15 mouse cellular contexts compared by ENCODE assay signal in the genomic region with DNA sequence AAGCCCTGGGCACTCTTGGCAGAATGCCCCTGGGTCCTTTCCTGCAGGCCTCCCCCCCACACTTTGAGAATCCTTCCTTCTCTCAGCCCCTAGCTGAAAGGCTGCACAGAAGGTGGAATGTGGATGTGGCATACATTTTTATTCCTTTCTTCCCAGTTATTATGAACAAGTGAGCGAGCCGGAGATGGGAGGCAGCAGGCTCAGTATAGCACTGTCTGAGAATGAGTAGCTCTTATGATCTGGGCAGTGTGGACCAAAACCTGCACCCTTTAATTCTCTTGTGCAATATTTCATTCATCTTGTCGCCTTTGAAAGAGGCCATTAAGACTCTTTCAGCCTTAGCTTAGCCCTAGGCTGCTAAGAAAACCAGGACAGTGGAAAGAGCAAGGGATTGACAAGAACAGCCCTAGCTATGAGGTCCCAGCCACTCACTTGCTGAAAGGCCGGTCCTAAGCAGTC.
A peak's percentile ranks its signal among the peaks of the same experiment; 100 is the strongest.
DNase-seq lines count a peak whose midpoint lies in the region; ATAC-seq and TF ChIP-seq lines count a peak whose summit lies in the region.
"Had no signal": no experiment of that assay in that cellular context is flagged by ENCODE, and none has a peak within 500 bp of the region (broad histone marks: within the 10 kb centered on the region; RNA-seq: fewer than 3 reads in every experiment).

No protein-coding gene starts in this region.

- no peaks in the 10 kb centered on the region for H3K36me3 ChIP-seq in forebrain, embryonic 11.5 days (ENCODE audit: control insufficient read depth, insufficient read depth, low read length)
- no peaks in the 10 kb centered on the region for H3K36me3 ChIP-seq in midbrain, embryonic 14.5 days (ENCODE audit: control insufficient read depth, insufficient read depth, low read length)
- H3K36me3 ChIP-seq in limb, embryonic 10.5 days = no peaks in the 10 kb centered on the region
- H3K36me3 ChIP-seq: liver, embryonic 13.5 days had no signal

- no peaks in the 10 kb centered on the region for H3K27me3 ChIP-seq in forebrain, embryonic 11.5 days (ENCODE audit: control insufficient read depth, insufficient read depth, low read length)
- H3K27me3 ChIP-seq in midbrain, embryonic 14.5 days (ENCODE audit: control insufficient read depth, insufficient read depth, low read length) = no peaks in the 10 kb centered on the region
- no peaks in the 10 kb centered on the region for H3K27me3 ChIP-seq in limb, embryonic 10.5 days (ENCODE audit: low read depth, poor library complexity, severe bottlenecking)
- H3K27me3 ChIP-seq: CH12.LX; liver, embryonic 13.5 days; Patski had no signal

- H3K27ac ChIP-seq in forebrain, embryonic 11.5 days (ENCODE audit: low read depth, low read length) = no peak overlapping the region
- peak overlapping the region; percentile 56 for H3K27ac ChIP-seq in midbrain, embryonic 14.5 days (replicated peaks; ENCODE audit: low read depth, low read length)
- no peak overlapping the region for H3K27ac ChIP-seq in limb, embryonic 10.5 days
- H3K27ac ChIP-seq: gastrocnemius, adult 2 months; kidney, postnatal 0 days; liver, embryonic 13.5 days had no signal

- WGBS in forebrain, embryonic 11.5 days = 59% methylated on average over 4 of the region's 4 CpGs
- WGBS in midbrain, embryonic 14.5 days = 47% methylated on average over 4 of the region's 4 CpGs
- 60% methylated on average over 4 of the region's 4 CpGs for WGBS in limb, embryonic 10.5 days

- no peak overlapping the region; the same call in 1 of the 2 replicates for H3K9ac ChIP-seq in forebrain, embryonic 11.5 days (ENCODE audit: low read length)
- no peak overlapping the region for H3K9ac ChIP-seq in midbrain, embryonic 14.5 days (replicated peaks; ENCODE audit: low read length)
- H3K9ac ChIP-seq: liver, embryonic 13.5 days had no signal

- no peaks in the 10 kb centered on the region for H3K9me3 ChIP-seq in forebrain, embryonic 11.5 days (ENCODE audit: control insufficient read depth, low read length)
- no peaks in the 10 kb centered on the region for H3K9me3 ChIP-seq in midbrain, embryonic 14.5 days (ENCODE audit: control insufficient read depth, low read length)
- no peaks in the 10 kb centered on the region for H3K9me3 ChIP-seq in limb, embryonic 10.5 days (replicated peaks)
- H3K9me3 ChIP-seq: liver, embryonic 13.5 days had no signal

- TF ChIP-seq POLR2A in brain, embryonic 14.5 days (IDR thresholded peaks at IDR 0.05; ENCODE audit: borderline replicate concordance, extremely low read depth, insufficient read depth, insufficient read length, poor library complexity, severe bottlenecking) = no peak

- peak; percentile 84 for ATAC-seq in forebrain, embryonic 11.5 days (replicated peaks; ENCODE audit: low FRiP score)
- ATAC-seq in midbrain, embryonic 14.5 days (ENCODE audit: low FRiP score, low TSS enrichment) = peak; percentile 64; the same call in 1 of the 2 replicates
- ATAC-seq: Patski had no signal

- intact Hi-C loops in left cerebral cortex, postnatal 4 days (cut with DNase I) = no loop called here

- no peak overlapping the region for H3K4me3 ChIP-seq in forebrain, embryonic 11.5 days (ENCODE audit: low read depth, low read length)
- H3K4me3 ChIP-seq in midbrain, embryonic 14.5 days (replicated peaks; ENCODE audit: low read depth, low read length) = no peak overlapping the region
- no peak overlapping the region for H3K4me3 ChIP-seq in limb, embryonic 10.5 days
- H3K4me3 ChIP-seq: gastrocnemius, adult 2 months; liver, embryonic 13.5 days had no signal

- no peak for TF ChIP-seq CTCF in brain, embryonic 14.5 days (IDR thresholded peaks at IDR 0.05; ENCODE audit: borderline replicate concordance, extremely low read depth, insufficient read depth, insufficient read length)

- no peak overlapping the region for H3K4me2 ChIP-seq in forebrain, embryonic 11.5 days (ENCODE audit: low read depth, low read length, severe bottlenecking)
- H3K4me2 ChIP-seq in midbrain, embryonic 14.5 days (ENCODE audit: low read length) = no peak overlapping the region
- H3K4me2 ChIP-seq: heart, embryonic 11.5 days; liver, embryonic 13.5 days had no signal

- 0 out of 2 replicates have a peak, but pooled peaks cover 1% of the 10 kb centered on the region for H3K4me1 ChIP-seq in forebrain, embryonic 11.5 days (replicated peaks; ENCODE audit: control insufficient read depth, insufficient read depth, low read length)
- peaks cover 7% of the 10 kb centered on the region; the same call in 1 of the 2 replicates for H3K4me1 ChIP-seq in midbrain, embryonic 14.5 days (ENCODE audit: control insufficient read depth, insufficient read depth, low read length)
- no peaks in the 10 kb centered on the region for H3K4me1 ChIP-seq in limb, embryonic 10.5 days
- H3K4me1 ChIP-seq: liver, embryonic 13.5 days had no signal

- DNase-seq in left cerebral cortex, postnatal 4 days = peak; percentile 16
- no peak for DNase-seq in left cerebral cortex, adult 18-20 months (ENCODE audit: low spot score in 2 of 2)
- peak; percentile 79 for DNase-seq in brain, embryonic 14.5 days (ENCODE audit: low read depth)
- DNase-seq in forebrain, embryonic 11.5 days (ENCODE audit: low spot score) = no peak
- peak; percentile 47 for DNase-seq in midbrain, embryonic 14.5 days
- DNase-seq in spleen, adult 18-20 months = no peak
- no peak for DNase-seq in adrenal gland, adult 2 months
- DNase-seq in limb, embryonic 10.5 days (ENCODE audit: low spot score) = no peak
- DNase-seq: gastrocnemius, adult 2 months; liver, embryonic 13.5 days; lung, postnatal 14 days had no signal

Comparison
In these comparisons a context has a peak if more than half of its experiments do, and no peak if none do; other contexts are left out.
1. DNase-seq: peak in left cerebral cortex, postnatal 4 days (single experiment), brain, embryonic 14.5 days (single experiment) and midbrain, embryonic 14.5 days (single experiment); none in left cerebral cortex, adult 18-20 months (0 of 2), forebrain, embryonic 11.5 days (single experiment), spleen, adult 18-20 months (0 of 2), adrenal gland, adult 2 months (single experiment) and limb, embryonic 10.5 days (single experiment).